Mouse (Mus musculus): ENCODE measurements around the gene A730009L09Rik.

DNA sequence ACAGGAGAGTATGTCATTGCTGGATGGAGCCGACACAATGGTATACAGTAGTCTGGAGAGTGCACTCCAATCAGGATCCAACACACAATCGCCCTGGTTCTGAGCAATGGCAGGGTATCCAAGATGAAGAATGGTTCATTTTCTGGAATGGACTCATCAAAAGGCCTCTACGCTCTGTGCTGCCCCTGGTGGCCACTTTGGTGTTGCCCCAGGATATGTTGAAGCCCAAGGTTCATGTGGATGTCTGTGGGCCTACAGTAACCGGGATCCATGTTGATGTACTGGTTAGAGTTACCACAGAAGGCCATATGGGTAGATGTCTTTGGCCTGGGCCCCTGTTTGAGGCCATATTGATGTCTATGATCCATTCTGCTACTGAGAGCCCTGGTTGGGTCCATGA, 31.1 kb downstream of the A730009L09Rik start:
- no peak for TF ChIP-seq CTCF (IDR thresholded peaks at IDR 0.05; ENCODE audit: insufficient read depth, low read length)
- TF ChIP-seq POLR2A (IDR thresholded peaks at IDR 0.05; ENCODE audit: borderline replicate concordance, extremely low read depth, low read depth, low read length): no peak

Measured in lung, adult 2 months (tissue).